Mouse (Mus musculus) frontal cortex, postnatal 36 days (tissue): ENCODE results near the gene Pus3.
"Not testable (repeated sequence)": the region's sequence is repeated elsewhere in the genome, so short reads cannot be mapped to it uniquely, and the experiment has no call there.

Experiments
- DNase-seq, 2 experiments: peaks; one replicate each; pipeline ENCODE4 v3.0.0; 2022; ENCODE audit warnings: low spot score in 2 of 2

The Pus3 gene

GRCm38 (mm10) chr9:35545704-35546103 lies 12.7 kb upstream of the Pus3 start:
- DNase-seq = no peak

DNA sequence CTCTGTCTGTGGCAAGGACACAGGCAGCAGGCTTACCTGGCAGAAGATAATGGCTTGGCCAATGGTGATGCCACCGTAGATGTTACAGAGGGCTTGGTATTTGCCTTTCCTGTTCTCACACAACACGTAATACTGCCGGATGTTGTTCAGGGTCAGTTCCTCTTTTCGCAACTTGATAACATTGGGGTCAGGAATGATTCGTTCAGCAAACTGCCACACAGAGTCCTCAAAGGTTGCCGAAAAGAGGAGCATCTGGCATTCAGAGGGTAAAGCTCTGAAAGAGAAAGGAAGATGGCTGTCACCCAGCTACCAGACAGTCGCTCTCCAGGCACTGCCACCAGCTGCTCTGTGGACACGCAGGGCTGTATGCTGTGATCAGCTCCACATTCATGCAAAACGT lies 11.7 kb upstream of the Pus3 start:
- DNase-seq = no peak

DNA sequence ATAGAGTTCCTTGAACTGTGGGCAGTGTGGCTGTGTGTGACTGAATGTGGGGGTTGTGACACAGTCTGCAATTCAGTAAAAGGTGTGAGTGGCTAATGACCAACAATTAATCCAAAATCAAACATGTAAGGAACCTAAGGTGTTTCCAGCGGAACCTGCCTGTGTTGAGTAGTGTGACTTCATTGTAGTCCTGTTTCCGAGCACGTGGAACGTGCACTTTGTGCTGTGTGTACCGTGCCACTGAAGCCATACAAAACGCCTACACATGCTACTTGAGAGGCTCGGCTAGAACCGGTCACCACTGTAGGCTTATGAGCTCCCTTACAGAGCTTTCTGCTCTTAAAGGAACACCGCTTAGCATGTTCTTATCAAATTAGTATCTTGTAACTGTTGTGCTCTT lies 9.9 kb upstream of the Pus3 start:
- DNase-seq = no peak

GRCm38 (mm10) chr9:35556494-35557102 lies 1.8 kb upstream of the Pus3 start:
- DNase-seq = no peak

DNA sequence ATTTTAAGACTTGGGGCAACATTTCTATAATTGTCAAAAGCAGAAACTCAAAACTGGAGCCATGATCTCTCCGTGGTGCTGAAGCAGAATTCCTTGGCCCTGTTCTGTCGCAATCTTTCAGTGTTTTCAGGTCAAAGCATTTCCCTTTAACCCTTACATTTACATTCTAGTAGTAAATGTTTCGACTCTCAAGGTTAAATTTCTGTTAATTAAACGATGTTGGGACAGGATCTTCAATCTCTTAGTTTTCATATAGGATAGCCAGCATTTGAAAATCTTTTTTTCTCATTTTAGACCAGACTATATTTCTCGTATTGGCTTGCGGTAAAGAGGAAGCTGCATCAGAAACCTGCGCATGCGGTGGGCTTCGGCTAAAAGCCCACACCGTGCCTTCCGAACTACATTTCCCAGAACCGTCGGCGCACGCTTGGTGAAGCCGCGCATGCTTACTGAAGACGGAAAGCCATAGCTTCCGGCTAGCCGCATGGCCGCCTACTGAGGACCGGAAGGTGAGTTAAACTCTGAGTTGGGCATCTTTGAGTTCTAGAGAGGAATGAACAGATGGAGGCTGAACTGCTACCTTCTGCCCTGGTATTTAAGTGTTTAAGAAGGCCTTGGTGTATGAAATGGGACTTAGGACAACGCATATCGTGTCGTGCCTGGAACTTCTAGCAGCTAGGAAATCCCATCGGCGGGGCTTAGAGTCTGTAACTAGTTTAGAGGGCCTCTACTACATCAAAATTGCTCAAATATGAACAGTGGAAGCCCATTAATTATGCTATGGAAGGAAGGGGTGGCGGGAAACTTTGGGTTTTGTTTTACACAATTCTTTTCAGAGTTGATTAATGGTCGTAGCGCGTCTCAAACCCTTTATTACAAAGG lies 855 bp downstream of the Pus3 start:
- DNase-seq = peak; percentile 84 to 90

DNA sequence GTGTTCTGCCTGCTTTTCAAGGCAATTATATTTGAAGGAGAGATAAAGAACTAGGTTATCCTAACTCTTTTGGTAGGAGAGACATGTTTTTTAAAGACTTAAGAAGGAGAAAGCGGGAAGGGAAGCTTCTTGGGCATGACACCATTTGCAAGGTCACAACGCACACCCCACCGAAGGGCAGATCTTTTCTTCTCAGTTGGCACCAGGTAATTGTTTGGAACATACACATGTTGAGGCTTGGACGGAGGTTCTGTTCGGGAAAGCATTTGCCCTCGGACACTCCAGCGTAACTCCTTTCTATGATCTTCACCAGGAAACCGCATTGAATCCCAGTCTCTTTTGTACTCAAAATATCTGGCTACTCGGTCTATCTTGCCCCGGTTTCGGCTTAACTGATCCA lies 2.7 kb downstream of the Pus3 start:
- DNase-seq = no peak

- no peak for DNase-seq
These were observed 3.2 kb downstream of the Pus3 start for GRCm38 (mm10) chr9:35561583-35561982.

- no peak for DNase-seq
These were observed 6.3 kb downstream of the Pus3 start for GRCm38 (mm10) chr9:35564536-35565240.

- DNase-seq = no peak
These were observed 9.6 kb downstream of the Pus3 start for GRCm38 (mm10) chr9:35567995-35568394.

DNA sequence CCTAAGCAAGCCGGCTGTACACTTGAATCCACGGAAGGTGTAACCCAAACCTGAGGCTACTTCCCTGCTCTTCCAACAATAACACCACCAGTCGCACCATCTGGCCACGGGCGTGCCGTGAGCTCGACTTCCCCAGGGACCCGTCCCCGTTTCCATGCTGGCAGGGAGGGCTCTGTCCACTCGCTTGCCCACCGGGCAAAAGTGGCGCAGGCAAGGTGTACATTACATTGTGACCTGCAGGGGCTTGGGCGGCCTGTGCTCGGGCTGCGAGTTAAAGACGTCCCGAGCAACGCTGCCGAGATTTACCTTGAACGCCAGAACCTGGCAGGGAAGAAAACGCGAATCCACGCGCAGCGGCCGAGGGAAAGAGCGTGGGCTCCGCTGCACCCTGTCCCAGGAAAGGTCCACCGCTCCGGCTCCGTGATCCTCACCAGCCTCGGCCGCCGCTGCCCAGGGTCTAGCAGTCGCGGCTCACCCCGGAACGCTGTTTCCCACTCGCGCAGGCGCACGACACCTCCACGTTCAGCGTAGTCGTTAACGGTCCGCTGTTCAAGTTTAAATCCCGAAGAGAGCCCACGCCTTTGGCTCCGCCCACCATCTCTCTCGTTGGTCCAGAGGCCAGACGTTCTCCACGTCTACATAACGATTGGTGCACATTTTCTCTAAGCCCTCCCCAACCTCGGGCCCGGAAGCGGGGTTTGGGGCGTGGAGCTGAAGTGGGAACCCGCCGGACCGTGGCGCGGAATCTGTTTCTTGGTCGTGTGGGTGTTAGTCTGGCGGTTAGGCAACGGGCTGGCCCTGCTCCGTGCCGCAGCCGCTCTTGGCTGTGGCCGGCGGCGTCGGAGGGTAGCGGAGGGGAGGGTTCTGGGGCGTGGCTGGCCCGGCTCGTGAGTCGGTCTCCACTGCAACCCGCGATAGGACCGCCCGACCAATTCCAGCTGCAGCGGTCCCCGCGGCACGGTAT lies 11.5 kb downstream of the Pus3 start, which contains the start of the genes Pate2 and Hyls1:
Gene Pate2, plus strand, starts transcription at position 714 of the 964 bp plus-strand sequence.
Gene Hyls1, minus strand, starts transcription at position 828 of the 964 bp plus-strand sequence.
- DNase-seq = peak; percentile 88 to 95

DNA sequence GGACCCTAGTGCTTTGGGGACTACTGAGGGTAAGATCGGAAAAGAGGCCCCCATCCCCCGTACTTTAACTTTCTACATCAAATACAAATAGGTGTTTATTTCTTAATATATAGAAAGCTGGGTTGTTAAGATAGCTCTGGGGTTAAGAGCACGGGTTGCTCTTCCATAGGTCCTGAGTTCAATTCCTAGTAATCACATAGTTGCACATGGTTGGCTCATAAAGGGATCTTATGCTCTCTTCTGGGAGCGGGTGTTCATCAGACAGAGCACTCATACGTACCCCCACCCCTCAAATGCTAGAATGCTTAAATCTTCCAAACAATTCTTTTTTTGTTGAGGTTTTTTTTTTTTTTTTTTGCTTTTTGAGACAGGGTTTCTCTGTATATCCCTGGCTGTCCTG lies 12.3 kb downstream of the Pus3 start:
- no peak for DNase-seq

DNA sequence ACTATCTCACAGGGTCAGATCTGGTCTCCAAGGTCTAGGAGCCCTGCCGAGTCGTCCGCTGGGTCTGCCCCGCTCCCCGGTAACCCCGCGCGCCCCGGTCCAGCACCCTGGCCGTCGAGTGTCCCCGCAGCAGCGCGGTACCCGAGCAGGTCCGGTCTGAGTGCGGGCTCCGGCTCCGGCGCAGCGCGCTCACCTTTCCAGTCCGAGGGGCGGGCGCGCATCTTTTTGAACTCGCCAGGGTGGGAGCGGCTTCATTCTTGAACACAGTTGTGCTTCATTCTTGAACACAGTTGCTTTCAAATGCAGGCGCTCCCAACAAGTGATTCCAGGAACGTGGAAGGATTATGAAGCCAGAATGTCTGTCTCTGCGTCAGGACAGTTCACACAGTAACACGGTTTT lies 16.0 kb downstream of the Pus3 start:
- no peak for DNase-seq

- DNase-seq = no peak
These were observed 29.3 kb downstream of the Pus3 start for GRCm38 (mm10) chr9:35587674-35588073.

DNA sequence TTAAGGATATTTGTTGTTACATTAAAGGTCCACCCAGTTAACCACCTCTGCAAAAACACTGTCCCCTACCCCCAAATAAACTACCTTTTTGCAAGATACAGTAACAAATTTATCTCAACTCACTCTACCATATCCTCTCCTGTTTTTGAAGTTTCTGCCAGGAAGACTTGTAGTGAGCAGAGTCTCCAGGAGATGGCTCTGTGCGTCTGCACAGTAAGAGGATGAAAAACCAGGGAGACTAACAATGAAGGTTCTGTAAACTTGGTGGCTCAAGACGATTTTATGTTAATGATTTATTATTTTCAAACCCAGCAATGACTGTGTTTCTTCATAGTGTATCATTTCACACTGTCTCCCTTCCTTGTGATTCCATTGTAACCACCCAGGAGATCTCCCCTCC lies 34.5 kb downstream of the Pus3 start:
- DNase-seq = peak in 1 of 2 experiments; percentile 47

DNA sequence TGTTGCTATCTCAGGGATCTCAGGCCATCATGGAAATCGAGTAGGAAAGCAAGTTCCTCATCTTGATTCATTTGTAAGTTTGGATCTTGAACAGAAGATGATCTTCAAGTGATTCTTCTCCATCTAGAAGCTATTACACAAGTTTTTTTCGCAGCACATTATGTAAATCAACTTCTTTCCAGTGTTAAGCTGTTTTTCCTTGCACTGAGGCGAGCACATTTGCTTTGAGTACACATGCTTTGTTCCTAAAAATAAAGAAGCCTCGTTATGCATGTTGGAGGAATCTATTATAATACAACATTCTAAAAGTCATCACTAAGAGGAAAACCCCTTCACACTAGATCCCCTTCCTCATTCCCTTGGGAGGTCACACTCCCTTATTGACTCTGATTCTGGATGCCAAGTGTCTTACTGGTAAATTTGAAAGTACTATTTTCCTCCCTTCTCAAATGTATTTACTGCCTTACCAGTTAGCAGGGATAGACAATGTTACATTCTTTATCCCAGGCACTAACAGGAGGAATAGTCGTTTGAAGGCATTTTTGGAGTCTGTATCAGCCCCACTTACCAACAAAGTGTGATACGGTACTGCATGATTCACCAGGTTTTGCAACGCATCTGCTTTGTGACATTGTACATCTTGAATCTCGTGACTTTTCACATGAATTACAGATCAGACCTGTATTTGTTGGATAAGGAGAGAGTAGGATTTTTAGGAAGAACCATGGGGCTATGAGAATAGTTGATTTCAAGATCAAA lies 49.4 kb downstream of the Pus3 start:
- peak in 1 of 2 experiments; percentile 23 for DNase-seq

GRCm38 (mm10) chr9:35611841-35612240 lies 53.4 kb downstream of the Pus3 start, which contains the start of gene Pate4:
TSS of gene Pate4 (minus strand) at chr9:35611941.
- no peak for DNase-seq

GRCm38 (mm10) chr9:35614005-35614404 lies 55.6 kb downstream of the Pus3 start:
- DNase-seq = no peak

GRCm38 (mm10) chr9:35616784-35617183 lies 58.4 kb downstream of the Pus3 start:
- not testable (repeated sequence) for DNase-seq
